Comparison of ENCODE assay signal across 13 mouse cellular contexts in the genomic region with DNA sequence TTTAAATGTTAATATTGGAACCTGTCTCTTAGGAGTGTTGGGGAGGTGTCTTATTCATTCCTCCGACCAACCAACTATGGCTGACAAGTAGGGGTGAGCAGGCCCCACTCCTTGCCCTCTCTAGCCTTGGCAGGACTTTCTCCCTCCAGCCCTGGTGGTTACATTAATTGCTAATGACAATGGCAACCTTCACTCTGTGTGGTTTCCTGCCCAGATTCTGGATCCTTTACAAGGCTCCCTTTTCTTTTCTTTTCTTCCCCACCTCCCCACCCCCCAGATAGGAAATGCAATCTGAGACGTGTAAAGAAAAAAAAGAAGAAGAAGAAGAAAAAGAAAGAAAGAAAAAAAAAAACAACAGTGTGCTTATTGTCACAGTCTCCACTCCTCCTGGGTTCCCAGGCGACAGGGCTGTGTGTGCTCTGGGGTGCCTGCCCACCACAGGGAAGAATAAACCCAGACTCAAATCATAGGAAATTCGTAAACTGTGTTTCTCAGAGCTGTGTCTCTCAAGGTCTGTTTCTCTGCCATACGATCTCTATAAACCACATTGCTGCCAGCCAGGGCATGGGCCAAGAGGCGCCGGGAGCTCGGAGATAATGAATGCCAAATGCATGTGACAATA.
A peak's percentile ranks its signal among the peaks of the same experiment; 100 is the strongest.
DNase-seq lines count a peak whose midpoint lies in the region; ATAC-seq and TF ChIP-seq lines count a peak whose summit lies in the region.
"Had no signal": no experiment of that assay in that cellular context is flagged by ENCODE, and none has a peak within 500 bp of the region (broad histone marks: within the 10 kb centered on the region; RNA-seq: fewer than 3 reads in every experiment).

No protein-coding gene starts in this region.

- no peak for DNase-seq in forebrain, embryonic 10.5 days (ENCODE audit: extremely low spot score, low spot score)
- DNase-seq in midbrain, postnatal 0 days (ENCODE audit: low spot score), result no peak
- peak; percentile 20 to 33 for DNase-seq in heart, postnatal 10 days
- peak; percentile 26 for DNase-seq in retina, embryonic 14.5 days (ENCODE audit: low spot score)
- DNase-seq in right cerebral cortex, adult 2 months (ENCODE audit: low spot score in 2 of 2), result no peak
- no peak for DNase-seq in kidney, adult 18-20 months
- DNase-seq: B cell, adult 2 months; gastrocnemius, adult 2 months; layer of hippocampus, postnatal 36 days had no signal

- H3K4me2 ChIP-seq in forebrain, embryonic 15.5 days (replicated peaks), result no peak overlapping the region
- H3K4me2 ChIP-seq in midbrain, embryonic 15.5 days, result no peak overlapping the region
- no peak overlapping the region for H3K4me2 ChIP-seq in midbrain, postnatal 0 days (ENCODE audit: low read depth, low read length, poor library complexity, severe bottlenecking)
- H3K4me2 ChIP-seq: liver, embryonic 15.5 days had no signal

- no peaks in the 10 kb centered on the region for H3K9me3 ChIP-seq in forebrain, embryonic 10.5 days
- H3K9me3 ChIP-seq in forebrain, embryonic 15.5 days, result no peaks in the 10 kb centered on the region
- H3K9me3 ChIP-seq in midbrain, embryonic 15.5 days, result no peaks in the 10 kb centered on the region
- H3K9me3 ChIP-seq in midbrain, postnatal 0 days (ENCODE audit: low read length), result no peaks in the 10 kb centered on the region
- H3K9me3 ChIP-seq: liver, embryonic 15.5 days had no signal

- ATAC-seq in forebrain, embryonic 15.5 days (replicated peaks), result no peak
- ATAC-seq in midbrain, embryonic 15.5 days (replicated peaks), result no peak
- ATAC-seq in midbrain, postnatal 0 days (ENCODE audit: low FRiP score), result no peak

- no peak overlapping the region for H3K9ac ChIP-seq in forebrain, embryonic 15.5 days (replicated peaks)
- no peak overlapping the region for H3K9ac ChIP-seq in midbrain, embryonic 15.5 days
- no peak overlapping the region for H3K9ac ChIP-seq in midbrain, postnatal 0 days (replicated peaks; ENCODE audit: low read length, poor library complexity, severe bottlenecking)
- H3K9ac ChIP-seq: liver, embryonic 15.5 days had no signal

- no peaks in the 10 kb centered on the region for H3K27me3 ChIP-seq in forebrain, embryonic 10.5 days (ENCODE audit: poor library complexity, severe bottlenecking)
- H3K27me3 ChIP-seq in forebrain, embryonic 15.5 days, result no peaks in the 10 kb centered on the region
- H3K27me3 ChIP-seq in midbrain, embryonic 15.5 days (replicated peaks), result no peaks in the 10 kb centered on the region
- H3K27me3 ChIP-seq in midbrain, postnatal 0 days (ENCODE audit: insufficient read depth, low read length), result no peaks in the 10 kb centered on the region
- H3K27me3 ChIP-seq: liver, embryonic 15.5 days had no signal

- peaks cover 32% of the 10 kb centered on the region for H3K4me1 ChIP-seq in forebrain, embryonic 10.5 days
- peaks cover 15% of the 10 kb centered on the region for H3K4me1 ChIP-seq in forebrain, embryonic 15.5 days
- no peaks in the 10 kb centered on the region for H3K4me1 ChIP-seq in midbrain, embryonic 15.5 days
- no peaks in the 10 kb centered on the region for H3K4me1 ChIP-seq in midbrain, postnatal 0 days (ENCODE audit: insufficient read depth, low read length)
- H3K4me1 ChIP-seq: liver, embryonic 15.5 days had no signal

- H3K4me3 ChIP-seq in forebrain, embryonic 10.5 days, result no peak overlapping the region
- no peak overlapping the region for H3K4me3 ChIP-seq in forebrain, embryonic 15.5 days
- H3K4me3 ChIP-seq in midbrain, embryonic 15.5 days, result no peak overlapping the region
- no peak overlapping the region for H3K4me3 ChIP-seq in midbrain, postnatal 0 days (ENCODE audit: low read depth, low read length)
- H3K4me3 ChIP-seq: gastrocnemius, adult 2 months; liver, embryonic 15.5 days had no signal

- intact Hi-C loops in heart, postnatal 10 days (cut with DNase I), result no loop called here

- H3K27ac ChIP-seq in forebrain, embryonic 10.5 days, result 0 out of 2 replicates have a peak overlapping the region, but pooled peaks have one; percentile 17
- H3K27ac ChIP-seq in forebrain, embryonic 15.5 days (replicated peaks), result no peak overlapping the region; the same call in 1 of the 2 replicates
- peak overlapping the region; percentile 32; the same call in 1 of the 2 replicates for H3K27ac ChIP-seq in midbrain, embryonic 15.5 days
- H3K27ac ChIP-seq in midbrain, postnatal 0 days (ENCODE audit: low read depth, low read length), result no peak overlapping the region
- H3K27ac ChIP-seq: gastrocnemius, adult 2 months; liver, embryonic 15.5 days; stomach, postnatal 0 days had no signal

- no peak for TF ChIP-seq CTCF in midbrain, postnatal 0 days (IDR thresholded peaks at IDR 0.05)

- 47% methylated on average over 8 of the region's 8 CpGs for WGBS in forebrain, embryonic 10.5 days
- 15% methylated on average over 8 of the region's 8 CpGs for WGBS in forebrain, embryonic 15.5 days
- 31% methylated on average over 8 of the region's 8 CpGs for WGBS in midbrain, embryonic 15.5 days
- WGBS in midbrain, postnatal 0 days, result 36% methylated on average over 8 of the region's 8 CpGs

- H3K36me3 ChIP-seq in forebrain, embryonic 10.5 days (replicated peaks), result no peaks in the 10 kb centered on the region
- H3K36me3 ChIP-seq in forebrain, embryonic 15.5 days, result no peaks in the 10 kb centered on the region
- H3K36me3 ChIP-seq in midbrain, embryonic 15.5 days (replicated peaks), result no peaks in the 10 kb centered on the region
- H3K36me3 ChIP-seq in midbrain, postnatal 0 days (ENCODE audit: insufficient read depth, low read length), result no peaks in the 10 kb centered on the region
- H3K36me3 ChIP-seq: liver, embryonic 15.5 days had no signal

Comparison
In these comparisons a context has a peak if more than half of its experiments do, and no peak if none do; other contexts are left out.
1. H3K27ac ChIP-seq: peak in forebrain, embryonic 10.5 days (single experiment) and midbrain, embryonic 15.5 days (single experiment); none in forebrain, embryonic 15.5 days (single experiment) and midbrain, postnatal 0 days (single experiment).
2. DNase-seq: peak in heart, postnatal 10 days (2 of 2) and retina, embryonic 14.5 days (single experiment); none in forebrain, embryonic 10.5 days (single experiment), midbrain, postnatal 0 days (single experiment), right cerebral cortex, adult 2 months (0 of 2) and kidney, adult 18-20 months (single experiment).